Mouse (Mus musculus): ENCODE measurements around the gene Mrps27. TPM values are rescaled to one million over a fixed set of nuclear protein-coding genes. Genes with fewer than 3 reads are reported as not detected.

The Mrps27 gene
- polyA plus RNA-seq, 1 experiment from 2014 or later: 50.7 TPM

DNA sequence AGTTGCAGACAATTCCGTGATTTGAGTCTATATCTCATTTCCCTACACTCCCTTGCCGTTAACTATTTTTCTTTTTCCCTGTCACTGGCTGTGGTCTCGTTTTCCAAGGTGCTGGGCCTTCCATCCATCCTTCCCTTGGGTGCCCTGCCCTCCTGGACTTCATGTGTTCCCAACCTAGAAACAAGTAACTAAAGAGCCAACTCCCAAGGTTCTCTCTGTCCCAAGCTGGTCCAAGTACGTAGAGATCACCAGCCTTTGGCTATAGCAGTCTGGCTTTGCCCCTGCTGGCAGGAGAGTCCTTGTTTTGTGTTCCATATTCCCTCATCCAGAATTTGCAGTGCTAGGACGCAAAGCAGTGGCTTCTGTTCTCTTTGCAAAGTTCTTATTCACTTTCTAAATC lies 106.7 kb downstream of the Mrps27 start:
- Histone ChIP-seq H3K4me3 (replicated peaks; ENCODE audit: low read depth, low read length) (no peak overlapping the region), H3K36me3 (ENCODE audit: insufficient read depth, low read length) (no peaks in the 10 kb centered on the region), H3K27me3 (ENCODE audit: insufficient read depth, low read length) (no peaks in the 10 kb centered on the region), H3K4me2 (ENCODE audit: low read length) (no peak overlapping the region), H3K27ac (no peak overlapping the region), H3K4me1 (replicated peaks; ENCODE audit: insufficient read depth, low read length) (no peaks in the 10 kb centered on the region), H3K9ac (ENCODE audit: low read depth, low read length) (no peak overlapping the region), H3K9me3 (replicated peaks; ENCODE audit: low read length) (no peaks in the 10 kb centered on the region)
- no peak for TF ChIP-seq CTCF (IDR thresholded peaks at IDR 0.05; ENCODE audit: low read depth)
- 62% methylated on average over 5 of the region's 5 CpGs for WGBS
- ATAC-seq (replicated peaks; ENCODE audit: low FRiP score, low read depth) (no peak), DNase-seq (ENCODE audit: low spot score) (no peak)

DNA sequence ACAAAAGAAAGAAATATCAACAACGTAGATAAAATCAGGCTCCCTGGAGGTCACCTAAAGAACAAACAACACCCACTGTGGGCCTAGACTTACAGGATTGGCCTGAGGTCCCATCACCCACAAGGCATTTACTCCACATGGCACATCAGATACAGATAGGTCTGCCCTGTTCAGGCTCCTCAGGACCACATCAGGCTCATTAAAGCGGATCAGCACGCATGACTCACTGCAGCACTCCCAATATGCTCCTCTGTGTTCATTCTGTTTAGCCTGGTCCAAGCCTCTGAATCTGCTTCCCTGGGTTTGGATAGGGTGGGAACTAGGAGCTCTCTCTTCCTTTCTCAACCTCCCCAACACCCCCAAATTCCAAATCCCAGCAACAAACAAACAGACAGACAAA lies 107.9 kb downstream of the Mrps27 start:
- H3K36me3 ChIP-seq (ENCODE audit: insufficient read depth, low read length): no peaks in the 10 kb centered on the region
- ATAC-seq (replicated peaks; ENCODE audit: low FRiP score, low read depth) (no peak), DNase-seq (ENCODE audit: low spot score) (no peak)
- H3K9me3 ChIP-seq (replicated peaks; ENCODE audit: low read length): no peaks in the 10 kb centered on the region
- H3K4me2 ChIP-seq (ENCODE audit: low read length): no peak overlapping the region
- H3K4me1 ChIP-seq (replicated peaks; ENCODE audit: insufficient read depth, low read length): no peaks in the 10 kb centered on the region
- H3K27ac ChIP-seq: no peak overlapping the region
- H3K27me3 ChIP-seq (ENCODE audit: insufficient read depth, low read length): no peaks in the 10 kb centered on the region
- no peak for TF ChIP-seq CTCF (IDR thresholded peaks at IDR 0.05; ENCODE audit: low read depth)
- no peak overlapping the region for H3K9ac ChIP-seq (ENCODE audit: low read depth, low read length)
- 88% methylated on average over 3 of the region's 3 CpGs for WGBS
- no peak overlapping the region for H3K4me3 ChIP-seq (replicated peaks; ENCODE audit: low read depth, low read length)

DNA sequence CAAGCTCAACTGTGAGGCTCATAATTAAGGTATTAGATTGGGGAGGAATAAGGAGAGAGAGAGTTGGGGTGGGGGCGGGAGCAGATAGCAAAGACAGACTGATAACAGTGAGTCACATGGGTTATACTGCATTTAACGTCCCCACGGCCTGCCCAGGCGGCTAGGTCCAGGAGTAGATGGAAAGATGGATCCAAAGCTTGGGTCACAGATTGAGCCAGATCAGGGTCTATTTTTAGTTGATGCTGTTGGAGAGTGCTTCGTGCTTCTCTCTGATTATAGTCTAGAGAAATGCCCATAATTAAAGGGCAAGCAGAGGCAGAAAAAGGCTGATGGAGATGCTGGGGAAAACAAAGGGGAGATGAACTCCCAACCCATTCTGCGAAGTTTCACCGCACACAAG lies 110.4 kb downstream of the Mrps27 start:
- no peak overlapping the region for H3K9ac ChIP-seq (ENCODE audit: low read depth, low read length)
- no peaks in the 10 kb centered on the region for H3K27me3 ChIP-seq (ENCODE audit: insufficient read depth, low read length)
- WGBS: 94% methylated on average over 7 of the region's 7 CpGs
- no peaks in the 10 kb centered on the region for H3K36me3 ChIP-seq (ENCODE audit: insufficient read depth, low read length)
- H3K27ac ChIP-seq: no peak overlapping the region
- TF ChIP-seq CTCF (IDR thresholded peaks at IDR 0.05; ENCODE audit: low read depth): no peak
- H3K4me1 ChIP-seq (replicated peaks; ENCODE audit: insufficient read depth, low read length): no peaks in the 10 kb centered on the region
- H3K9me3 ChIP-seq (replicated peaks; ENCODE audit: low read length): no peaks in the 10 kb centered on the region
- H3K4me2 ChIP-seq (ENCODE audit: low read length): no peak overlapping the region
- no peak for ATAC-seq (replicated peaks; ENCODE audit: low FRiP score, low read depth)
- H3K4me3 ChIP-seq (replicated peaks; ENCODE audit: low read depth, low read length): no peak overlapping the region
- no peak for DNase-seq (ENCODE audit: low spot score)

DNA sequence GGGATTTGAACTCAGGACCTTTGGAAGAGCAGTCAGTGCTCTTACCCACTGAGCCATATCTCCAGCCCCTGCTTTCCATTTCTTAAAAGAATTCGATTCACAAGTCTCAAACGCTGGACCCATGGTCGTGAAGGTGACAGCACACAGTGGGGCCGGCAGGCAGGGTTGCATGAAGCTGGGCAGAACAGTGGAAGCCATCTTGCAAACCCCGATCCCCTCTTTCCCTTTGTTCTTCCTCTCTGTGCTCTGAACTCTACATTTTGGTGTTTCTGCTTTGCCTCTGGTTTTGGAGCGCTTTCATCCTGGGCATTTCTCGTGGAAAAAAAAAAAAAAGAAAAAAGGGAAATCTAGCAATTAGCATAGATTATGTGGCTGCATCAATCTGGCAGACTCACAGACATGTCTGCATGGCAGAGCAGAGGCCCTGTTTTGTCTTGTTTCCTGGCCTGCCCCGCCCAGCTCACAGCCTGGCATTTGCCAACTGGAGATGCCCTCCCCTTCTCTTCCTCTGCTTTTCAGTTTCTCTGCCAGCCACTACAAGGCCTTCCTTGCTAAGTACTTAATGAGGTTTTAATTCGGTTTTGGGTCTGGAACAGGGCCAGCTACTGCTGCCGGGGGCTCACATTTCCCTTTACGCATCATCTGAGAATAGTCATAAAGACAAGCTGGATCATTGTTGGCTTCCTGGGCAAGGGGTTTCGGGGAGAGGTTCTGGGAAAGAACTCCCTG lies 114.2 kb downstream of the Mrps27 start:
- peak; percentile 18 for DNase-seq (ENCODE audit: low spot score)
- H3K4me3 ChIP-seq (replicated peaks; ENCODE audit: low read depth, low read length): no peak overlapping the region
- no peak for ATAC-seq (replicated peaks; ENCODE audit: low FRiP score, low read depth)
- H3K4me2 ChIP-seq (ENCODE audit: low read length): no peak overlapping the region
- no peaks in the 10 kb centered on the region for H3K36me3 ChIP-seq (ENCODE audit: insufficient read depth, low read length)
- no peak for TF ChIP-seq CTCF (IDR thresholded peaks at IDR 0.05; ENCODE audit: low read depth)
- no peak overlapping the region for H3K27ac ChIP-seq
- 66% methylated on average over 12 of the region's 12 CpGs for WGBS
- H3K9me3 ChIP-seq (replicated peaks; ENCODE audit: low read length): no peaks in the 10 kb centered on the region
- no peak overlapping the region for H3K9ac ChIP-seq (ENCODE audit: low read depth, low read length)
- H3K4me1 ChIP-seq (replicated peaks; ENCODE audit: insufficient read depth, low read length): no peaks in the 10 kb centered on the region
- H3K27me3 ChIP-seq (ENCODE audit: insufficient read depth, low read length): no peaks in the 10 kb centered on the region

DNA sequence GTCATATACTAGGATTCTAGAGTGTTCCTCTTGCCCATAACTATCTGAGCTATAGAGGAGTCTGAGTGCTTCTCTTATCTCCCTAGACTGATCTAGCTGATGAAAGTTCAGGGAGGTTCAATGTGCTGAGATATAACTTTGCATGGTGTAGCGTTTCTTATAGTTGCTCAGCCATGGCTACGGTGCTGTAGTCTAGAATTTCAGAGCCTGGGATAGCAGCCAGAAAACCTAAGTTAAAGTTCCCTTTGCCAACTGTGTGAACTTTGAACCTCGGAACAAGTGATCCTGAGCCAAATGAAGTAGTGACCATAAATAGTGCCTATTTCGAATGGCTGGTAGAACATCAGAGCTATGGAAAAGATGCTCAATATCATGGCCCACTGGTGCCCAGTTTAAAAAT lies 115.0 kb downstream of the Mrps27 start:
- H3K27ac ChIP-seq: no peak overlapping the region
- no peak overlapping the region for H3K4me2 ChIP-seq (ENCODE audit: low read length)
- DNase-seq (ENCODE audit: low spot score) (no peak), ATAC-seq (replicated peaks; ENCODE audit: low FRiP score, low read depth) (no peak)
- no peak overlapping the region for H3K9ac ChIP-seq (ENCODE audit: low read depth, low read length)
- no peaks in the 10 kb centered on the region for H3K27me3 ChIP-seq (ENCODE audit: insufficient read depth, low read length)
- no peaks in the 10 kb centered on the region for H3K36me3 ChIP-seq (ENCODE audit: insufficient read depth, low read length)
- H3K4me1 ChIP-seq (replicated peaks; ENCODE audit: insufficient read depth, low read length): no peaks in the 10 kb centered on the region
- 50% methylated on average over 4 of the region's 4 CpGs for WGBS
- no peak overlapping the region for H3K4me3 ChIP-seq (replicated peaks; ENCODE audit: low read depth, low read length)
- no peaks in the 10 kb centered on the region for H3K9me3 ChIP-seq (replicated peaks; ENCODE audit: low read length)
- TF ChIP-seq CTCF (IDR thresholded peaks at IDR 0.05; ENCODE audit: low read depth): no peak

DNA sequence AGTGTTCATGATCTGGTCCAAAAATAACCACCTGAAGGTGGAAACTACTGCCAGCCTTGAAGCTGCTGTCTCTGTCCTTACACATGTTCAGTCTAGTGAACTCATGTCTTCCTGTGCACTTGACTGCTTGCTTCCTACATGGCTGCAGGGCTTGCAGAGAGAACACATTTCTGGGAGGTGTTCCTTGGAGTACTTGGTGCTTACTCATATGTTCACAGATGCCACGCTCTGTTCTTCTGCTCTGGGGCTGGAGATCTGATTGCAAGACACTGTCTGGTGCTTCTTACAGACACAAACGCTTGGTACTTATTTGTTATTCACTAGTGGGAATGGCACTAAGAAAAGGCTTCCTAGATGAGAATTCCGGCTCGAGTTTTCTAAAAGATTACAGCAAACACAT lies 117.3 kb downstream of the Mrps27 start:
- H3K9ac ChIP-seq (ENCODE audit: low read depth, low read length): no peak overlapping the region
- WGBS: 93% methylated on average over 4 of the region's 4 CpGs
- no peak for DNase-seq (ENCODE audit: low spot score)

DNA sequence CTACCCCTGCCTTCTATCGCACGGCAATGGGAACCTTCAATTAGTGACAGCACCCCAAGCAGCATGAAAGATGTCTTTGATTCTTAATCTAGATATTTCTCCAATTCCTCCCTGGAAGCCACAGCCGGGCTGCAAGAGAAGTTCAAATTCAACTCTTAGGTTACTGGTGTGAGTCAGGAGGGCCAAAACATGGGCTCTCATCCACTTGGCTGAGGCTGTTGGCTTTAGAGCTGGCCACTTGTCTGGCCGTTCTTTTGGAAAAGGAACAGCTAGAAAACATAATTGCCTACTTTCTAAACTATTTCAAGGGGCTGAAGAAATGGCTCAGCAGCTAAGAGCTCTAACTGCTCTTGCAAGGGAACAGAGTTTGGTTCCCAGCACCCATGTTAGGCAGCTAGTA lies 120.0 kb downstream of the Mrps27 start:
- H3K27me3 ChIP-seq (ENCODE audit: insufficient read depth, low read length): no peaks in the 10 kb centered on the region
- TF ChIP-seq CTCF (IDR thresholded peaks at IDR 0.05; ENCODE audit: low read depth): no peak
- H3K9me3 ChIP-seq (replicated peaks; ENCODE audit: low read length): no peaks in the 10 kb centered on the region
- WGBS: 68% methylated on average over 4 of the region's 4 CpGs
- no peaks in the 10 kb centered on the region for H3K36me3 ChIP-seq (ENCODE audit: insufficient read depth, low read length)
- ATAC-seq (replicated peaks; ENCODE audit: low FRiP score, low read depth) (no peak), DNase-seq (ENCODE audit: low spot score) (no peak)
- no peak overlapping the region for H3K9ac ChIP-seq (ENCODE audit: low read depth, low read length)
- H3K27ac ChIP-seq: no peak overlapping the region
- H3K4me1 ChIP-seq (replicated peaks; ENCODE audit: insufficient read depth, low read length): no peaks in the 10 kb centered on the region
- no peak overlapping the region for H3K4me2 ChIP-seq (ENCODE audit: low read length)
- no peak overlapping the region for H3K4me3 ChIP-seq (replicated peaks; ENCODE audit: low read depth, low read length)

More for the DNA sequence above, 117.3 kb downstream of the Mrps27 start:
- no peak overlapping the region for H3K27ac ChIP-seq
- ATAC-seq (replicated peaks; ENCODE audit: low FRiP score, low read depth): no peak
- no peaks in the 10 kb centered on the region for H3K27me3 ChIP-seq (ENCODE audit: insufficient read depth, low read length)
- H3K4me1 ChIP-seq (replicated peaks; ENCODE audit: insufficient read depth, low read length): no peaks in the 10 kb centered on the region
- no peak overlapping the region for H3K4me2 ChIP-seq (ENCODE audit: low read length)
- H3K36me3 ChIP-seq (ENCODE audit: insufficient read depth, low read length): no peaks in the 10 kb centered on the region
- TF ChIP-seq CTCF (IDR thresholded peaks at IDR 0.05; ENCODE audit: low read depth): no peak
- no peaks in the 10 kb centered on the region for H3K9me3 ChIP-seq (replicated peaks; ENCODE audit: low read length)
- no peak overlapping the region for H3K4me3 ChIP-seq (replicated peaks; ENCODE audit: low read depth, low read length)

Other genes with a start within 250 kb of the Mrps27 start
- gene Zfp366, start 160.0 kb upstream of the Mrps27 start, polyA plus RNA-seq (2015; fragmentation: Nextera tagmentation; extraction: Ambion mirVana): 0.98 and 1.2 TPM in 2 replicates
- 52.5 and 54.0 TPM in 2 replicates for gene Ptcd2, start 81 bp upstream of the Mrps27 start, polyA plus RNA-seq (2015; fragmentation: Nextera tagmentation; extraction: Ambion mirVana)
- gene Map1b, start 171.8 kb downstream of the Mrps27 start, polyA plus RNA-seq (2015; fragmentation: Nextera tagmentation; extraction: Ambion mirVana): 23.4 and 27.8 TPM in 2 replicates